Mouse (Mus musculus): ENCODE measurements around the gene Kif1c.

GRCm38 (mm10) chr11:70699722-70700556 is at the start of gene Kif1c, which contains the start of gene Inca1:
- no peak for TF ChIP-seq GATA1 (IDR thresholded peaks at IDR 0.05; ENCODE audit: borderline replicate concordance, low read length)
- TF ChIP-seq FLI1 (IDR thresholded peaks at IDR 0.05; ENCODE audit: low read length) = no peak

Measured in megakaryocyte, embryonic 14.5 days (primary cell).